Mouse (Mus musculus): ENCODE results near the gene Abcc4.

DNA sequence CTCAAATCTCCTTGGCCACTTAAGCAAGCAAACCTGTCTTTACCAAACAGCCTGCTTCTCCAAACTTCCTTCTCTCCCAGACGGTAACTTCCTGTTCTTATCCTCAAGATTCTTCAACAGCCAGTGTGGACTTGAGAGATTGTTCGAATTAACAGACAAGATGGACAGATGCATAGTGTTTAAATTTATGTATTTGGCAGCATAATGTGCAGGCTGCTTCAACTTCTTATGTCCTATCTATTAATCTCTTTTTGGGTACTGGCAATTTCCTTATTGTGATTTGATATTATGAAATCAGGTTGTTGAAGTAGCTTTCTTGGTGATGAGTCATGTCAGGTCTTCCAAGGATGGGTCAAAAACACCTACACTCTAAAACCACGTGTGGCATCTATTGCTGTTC is 229.7 kb downstream of the Abcc4 start:
- no peak for TF ChIP-seq GATA1 (IDR thresholded peaks at IDR 0.05; ENCODE audit: borderline replicate concordance, low read length)
- no peak for TF ChIP-seq CTCF (IDR thresholded peaks at IDR 0.05; ENCODE audit: low read depth, low read length)
